Mouse (Mus musculus) ZHBTc4 (cell line): ENCODE results near the gene Relt.
"Not testable (repeated sequence)": the region's sequence is repeated elsewhere in the genome, so short reads cannot be mapped to it uniquely, and the experiment has no call there.

Experiments used
- DNase-seq: peaks from one replicate; pipeline ENCODE4 v3.0.0-alpha.2; 2011; ENCODE audit warnings: low read depth, low spot score

The Relt gene

DNA sequence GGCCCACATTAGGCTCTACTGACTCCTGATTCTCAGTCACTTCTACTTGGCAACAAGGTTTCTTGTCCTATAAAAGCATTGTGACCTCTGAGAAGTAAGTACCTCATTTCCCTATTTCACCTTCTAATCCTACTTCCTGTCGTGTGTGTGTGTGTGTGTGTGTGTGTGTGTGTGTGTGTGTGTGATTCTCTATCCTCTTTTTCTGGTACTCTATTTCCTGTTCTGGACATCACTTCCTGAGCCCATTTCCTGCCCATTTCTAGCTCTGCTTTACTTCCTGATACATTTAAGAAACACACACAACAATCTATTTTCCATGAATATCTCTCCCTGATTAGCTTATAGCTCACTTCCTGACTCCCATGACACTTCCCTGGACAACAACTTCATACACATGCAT lies 12.6 kb upstream of the Relt start:
- DNase-seq, result no peak

DNA sequence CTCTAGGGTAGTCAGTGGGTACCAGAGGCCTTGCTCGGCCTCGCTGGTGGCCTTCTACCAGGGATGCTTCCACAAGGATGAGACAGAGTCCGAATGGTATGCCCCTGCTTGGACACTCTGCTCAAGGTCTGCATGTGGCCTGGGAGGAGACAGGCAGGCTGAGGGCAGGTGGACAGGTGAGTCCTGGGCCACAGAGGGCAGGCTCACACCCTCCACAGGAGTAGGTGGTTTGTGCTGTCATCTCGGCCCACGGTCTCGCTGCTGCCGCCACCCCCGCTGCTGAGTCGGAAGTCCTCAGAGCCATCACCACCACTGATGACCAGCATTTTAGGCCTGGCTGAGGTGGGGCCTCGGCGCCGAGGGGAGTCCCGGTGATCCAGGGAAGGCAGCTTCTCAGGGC lies 10.0 kb upstream of the Relt start:
- no peak for DNase-seq

DNA sequence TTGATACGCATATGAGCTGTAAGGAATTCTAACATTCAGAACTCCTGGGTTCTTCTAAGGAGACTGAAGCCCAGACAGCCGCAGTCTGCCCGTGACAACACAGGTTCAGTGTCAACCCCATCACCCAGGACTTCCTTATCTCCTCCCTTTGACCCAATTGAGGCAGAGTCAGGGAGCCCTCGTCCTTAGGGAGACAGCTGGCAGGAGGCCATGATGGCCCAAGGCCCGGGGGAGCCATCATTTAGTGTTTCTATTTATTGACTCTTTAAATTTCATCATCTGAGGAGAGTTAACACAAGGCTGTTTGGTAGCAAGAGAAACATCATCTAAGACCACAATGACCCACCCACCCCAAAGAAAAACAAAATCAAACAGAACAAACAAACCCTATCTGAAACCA lies 8.6 kb upstream of the Relt start:
- DNase-seq, result no peak

DNA sequence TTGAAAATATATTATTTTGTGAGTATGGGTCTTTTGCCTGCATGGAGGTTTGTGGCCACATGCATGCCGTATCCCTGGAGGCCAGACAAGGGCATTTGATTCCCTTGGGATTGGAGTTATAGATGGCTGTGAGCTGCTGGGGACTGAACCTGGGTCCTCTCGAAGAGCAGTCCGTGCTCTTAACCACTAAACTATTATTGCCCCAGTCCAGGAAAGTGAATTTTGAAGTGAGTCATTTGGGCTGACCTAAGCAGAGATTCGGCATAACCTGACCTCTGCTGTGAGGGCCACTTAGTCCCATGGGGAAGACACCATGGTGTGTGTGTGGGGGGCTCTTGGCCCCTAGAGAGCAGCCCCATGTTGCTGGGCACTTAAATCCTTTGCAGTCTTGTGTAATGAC lies 8.1 kb upstream of the Relt start:
- DNase-seq, result no peak

DNA sequence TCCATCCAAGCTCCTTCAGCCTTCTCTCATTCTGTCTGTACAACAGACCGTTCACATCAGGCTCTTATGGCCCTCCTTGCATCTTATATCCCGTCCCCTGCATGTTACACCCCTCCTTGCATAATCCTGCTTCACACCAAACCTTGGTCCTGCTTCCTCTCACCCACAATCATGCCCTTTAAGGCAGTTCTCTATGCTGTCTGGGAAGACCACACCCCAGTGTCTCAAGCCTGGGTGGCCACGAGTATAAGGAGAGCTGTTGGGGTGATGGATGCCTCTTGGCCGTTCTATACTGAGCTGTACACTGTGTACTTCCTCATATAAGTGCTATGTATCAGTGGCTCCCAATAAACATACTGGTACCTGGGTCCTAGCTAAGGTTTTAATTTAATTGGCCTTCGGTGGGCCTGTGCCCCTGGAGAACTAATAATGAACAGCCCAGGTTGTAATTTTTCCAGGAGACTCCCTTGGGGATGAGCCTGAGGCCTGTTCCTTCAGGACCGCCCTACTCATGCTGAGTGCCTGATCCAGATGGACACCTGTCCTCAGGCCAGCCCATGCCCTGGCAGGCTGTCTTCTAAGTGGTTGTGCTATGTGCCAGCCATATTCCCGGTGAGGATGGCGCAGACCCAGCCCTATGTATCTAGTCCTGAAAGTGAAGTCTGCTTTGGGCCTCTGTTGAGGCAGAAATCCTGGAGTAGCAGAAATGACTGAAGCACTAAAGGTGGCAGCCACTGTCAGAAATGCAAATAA lies 6.8 kb upstream of the Relt start:
- DNase-seq, result no peak

DNA sequence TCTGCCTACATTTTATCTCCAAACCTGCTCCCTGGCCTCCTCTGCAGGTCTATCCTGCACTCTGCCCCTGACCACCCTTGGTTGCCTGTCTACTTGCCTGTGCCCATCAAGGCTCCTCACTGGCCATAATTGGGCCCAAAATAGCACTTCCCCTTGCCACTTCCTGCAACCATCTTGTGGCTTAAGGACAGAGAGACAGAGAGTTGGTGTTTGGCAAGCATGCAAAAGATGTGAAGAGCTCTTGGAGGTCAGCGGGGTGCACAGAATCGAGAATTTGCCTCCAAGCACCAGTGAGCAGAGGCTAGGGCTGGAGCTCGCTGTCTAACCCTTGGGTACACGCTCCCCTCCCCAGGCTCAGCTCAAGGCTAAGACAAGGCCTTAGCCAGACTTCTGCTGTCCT lies 5.3 kb upstream of the Relt start:
- DNase-seq, result no peak

DNA sequence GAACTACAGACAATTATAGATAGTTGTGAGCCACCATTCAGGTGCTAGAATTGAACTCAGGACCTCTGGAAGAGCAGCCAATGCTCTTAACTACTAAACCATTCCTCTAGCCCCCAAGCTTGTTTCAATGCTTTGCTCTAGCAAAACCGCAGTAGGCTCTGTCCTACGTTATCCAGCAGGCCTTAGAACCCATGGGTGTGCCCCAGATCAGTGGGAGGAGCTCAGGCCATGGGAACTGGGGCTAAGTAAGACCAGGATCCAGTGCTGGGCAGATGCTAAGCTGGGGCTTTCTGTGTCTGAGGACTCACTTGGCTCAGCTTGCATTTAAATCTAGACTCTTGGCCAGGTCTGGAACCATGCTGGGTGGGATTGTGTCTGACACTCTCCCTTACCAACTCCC lies 4.3 kb upstream of the Relt start:
- DNase-seq, result peak; percentile 31

DNA sequence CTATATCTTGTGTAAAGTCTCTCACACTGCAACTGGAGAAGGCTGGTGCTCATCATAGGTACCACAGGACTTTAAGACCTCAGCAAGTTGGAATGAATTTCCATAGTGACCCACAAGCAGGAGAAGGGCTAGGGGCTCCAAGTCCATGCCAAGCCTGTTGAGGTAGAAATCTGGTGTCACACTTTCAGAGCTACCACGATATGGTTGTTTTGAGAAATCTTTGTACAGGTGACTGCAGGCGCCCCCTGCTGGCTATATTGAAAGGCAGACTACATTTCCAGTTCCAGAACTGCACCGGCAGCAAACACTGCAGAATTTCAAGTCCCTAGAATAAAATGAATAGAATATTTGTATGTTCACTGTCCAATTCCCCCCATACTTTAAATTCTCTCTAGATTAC lies 3.4 kb upstream of the Relt start:
- DNase-seq, result peak; percentile 81

DNA sequence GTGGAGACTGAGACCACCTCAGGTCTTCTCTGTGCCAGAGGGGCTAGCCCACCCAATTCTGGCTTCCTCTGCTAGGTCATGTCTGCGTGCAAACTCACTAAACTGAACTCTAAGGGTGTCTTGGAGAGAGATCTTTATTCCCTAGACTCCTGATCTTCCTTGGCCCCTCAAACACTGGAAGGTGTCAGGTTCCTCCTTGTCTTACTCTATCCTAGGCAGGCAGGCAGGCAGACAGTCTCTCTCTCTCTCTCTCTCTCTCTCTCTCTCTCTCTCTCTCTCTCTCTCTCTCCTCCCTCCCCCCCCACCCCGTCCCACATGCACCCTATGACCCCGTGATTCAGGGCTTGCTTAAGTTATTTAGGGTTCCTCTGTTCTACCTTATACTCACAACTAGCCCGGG lies 893 bp downstream of the Relt start:
- no peak for DNase-seq

DNA sequence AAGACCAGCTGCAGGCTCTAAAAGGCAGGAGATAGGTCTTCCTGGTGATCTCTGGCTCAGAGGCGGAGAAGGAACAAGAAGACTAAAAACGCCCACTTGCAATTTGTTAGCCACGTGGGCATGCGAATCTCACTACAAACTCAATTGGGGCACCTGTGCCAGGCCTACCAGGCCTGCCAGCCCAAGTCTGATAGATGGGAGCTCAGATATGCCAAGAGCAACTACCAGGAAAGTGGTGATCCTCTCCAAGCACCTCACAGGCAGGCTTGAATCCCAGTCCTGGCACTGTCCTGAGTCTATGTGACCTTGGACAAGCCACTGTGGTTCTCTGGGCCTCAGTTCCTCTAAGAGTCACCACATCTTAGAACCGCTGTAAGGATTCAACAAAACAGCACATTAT lies 2.0 kb downstream of the Relt start:
- no peak for DNase-seq

DNA sequence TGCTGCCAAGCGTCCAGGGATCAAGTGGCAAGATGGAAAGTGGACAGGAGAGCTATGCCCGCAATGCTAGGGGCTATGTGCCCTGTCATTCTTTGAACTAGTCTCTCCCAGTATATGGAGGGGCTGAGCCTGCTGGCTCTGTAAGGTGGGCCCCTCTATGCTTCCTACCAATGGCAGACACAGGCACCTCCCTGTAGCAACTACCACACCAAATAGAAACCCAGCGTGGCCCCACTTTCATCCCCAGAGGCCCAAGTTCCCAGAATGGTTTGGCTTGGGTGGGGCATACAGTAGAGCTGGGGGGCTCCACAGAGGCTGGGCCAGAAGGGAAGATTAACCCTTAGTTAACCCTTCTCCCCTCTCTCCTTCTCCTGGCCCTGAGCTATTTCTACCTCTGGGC lies 2.8 kb downstream of the Relt start:
- no peak for DNase-seq

DNA sequence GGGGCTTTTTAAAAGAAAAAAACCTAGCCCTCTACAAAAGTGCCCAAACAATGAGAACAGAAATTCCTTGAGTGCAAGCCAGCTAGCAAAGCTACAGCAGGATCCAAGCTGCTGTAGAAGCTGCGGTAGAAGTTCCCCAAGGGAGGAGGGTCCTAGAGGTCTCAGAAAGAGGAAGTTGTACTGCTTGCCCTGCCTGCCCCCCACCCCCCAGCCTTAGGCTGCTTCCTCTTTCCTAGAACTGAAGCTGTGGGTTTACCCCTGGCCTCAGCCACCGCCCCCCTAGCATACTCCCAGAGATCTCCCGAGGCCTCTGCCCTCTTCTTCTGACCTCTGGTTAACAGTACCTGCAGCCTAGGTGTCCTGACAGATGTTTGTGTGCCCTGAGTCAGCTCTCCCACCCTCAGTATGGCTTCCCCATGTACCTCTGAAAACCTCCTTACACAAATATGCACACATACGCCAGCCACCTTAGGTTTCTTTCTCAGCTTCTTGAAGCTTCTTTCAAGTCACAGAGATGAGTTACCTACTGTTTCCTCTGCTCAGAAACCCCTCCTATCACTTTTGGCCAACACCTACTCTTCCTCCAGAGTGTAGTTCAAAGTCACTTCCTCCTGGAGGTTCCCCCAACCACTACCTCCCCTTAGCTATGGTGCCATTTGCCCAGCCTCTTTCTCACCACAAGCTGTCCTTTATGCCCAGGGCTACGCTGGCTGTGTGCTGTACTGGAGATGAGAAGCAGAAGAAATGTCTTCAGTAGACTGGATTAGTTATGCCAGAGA lies 7.3 kb downstream of the Relt start:
- DNase-seq, result no peak

DNA sequence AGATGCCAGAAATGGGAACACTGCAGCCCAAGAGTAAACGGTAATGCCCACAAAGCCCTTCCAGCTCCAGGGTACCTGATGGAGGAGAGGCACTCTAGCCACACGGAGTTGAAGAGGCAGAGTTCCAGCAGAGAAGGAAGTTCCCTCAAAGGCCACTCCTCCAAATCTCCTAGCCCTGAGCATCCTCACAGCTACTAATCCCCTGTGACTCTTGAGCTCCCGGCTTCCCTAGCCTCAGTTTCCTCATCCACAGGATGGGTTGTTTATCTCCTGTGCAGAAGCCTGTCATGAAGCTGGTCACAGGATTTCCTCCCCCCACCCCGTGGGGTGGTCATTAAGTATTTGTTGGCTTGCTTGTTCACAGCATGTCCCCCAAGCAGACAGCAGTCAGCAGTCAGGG lies 7.9 kb downstream of the Relt start:
- no peak for DNase-seq

DNA sequence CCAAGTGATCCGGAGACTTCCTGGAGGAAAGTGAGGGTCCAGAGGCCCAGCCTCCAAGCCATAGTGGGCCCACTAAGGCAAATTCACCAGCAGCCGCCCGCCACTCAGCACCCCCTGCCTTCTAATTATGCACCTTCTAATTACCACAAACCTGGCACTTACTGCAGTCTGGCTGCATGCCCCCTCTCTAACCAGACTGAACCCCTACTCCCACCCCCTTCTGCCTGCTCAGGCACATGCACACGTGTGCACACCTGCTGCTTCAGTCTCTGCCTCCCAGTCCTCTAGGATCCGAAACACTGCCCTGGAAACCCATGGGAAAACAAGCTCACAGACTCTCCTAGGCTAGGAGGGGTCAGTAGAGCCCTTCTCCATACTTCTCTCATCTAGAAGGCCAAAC lies 8.4 kb downstream of the Relt start:
- DNase-seq, result no peak

DNA sequence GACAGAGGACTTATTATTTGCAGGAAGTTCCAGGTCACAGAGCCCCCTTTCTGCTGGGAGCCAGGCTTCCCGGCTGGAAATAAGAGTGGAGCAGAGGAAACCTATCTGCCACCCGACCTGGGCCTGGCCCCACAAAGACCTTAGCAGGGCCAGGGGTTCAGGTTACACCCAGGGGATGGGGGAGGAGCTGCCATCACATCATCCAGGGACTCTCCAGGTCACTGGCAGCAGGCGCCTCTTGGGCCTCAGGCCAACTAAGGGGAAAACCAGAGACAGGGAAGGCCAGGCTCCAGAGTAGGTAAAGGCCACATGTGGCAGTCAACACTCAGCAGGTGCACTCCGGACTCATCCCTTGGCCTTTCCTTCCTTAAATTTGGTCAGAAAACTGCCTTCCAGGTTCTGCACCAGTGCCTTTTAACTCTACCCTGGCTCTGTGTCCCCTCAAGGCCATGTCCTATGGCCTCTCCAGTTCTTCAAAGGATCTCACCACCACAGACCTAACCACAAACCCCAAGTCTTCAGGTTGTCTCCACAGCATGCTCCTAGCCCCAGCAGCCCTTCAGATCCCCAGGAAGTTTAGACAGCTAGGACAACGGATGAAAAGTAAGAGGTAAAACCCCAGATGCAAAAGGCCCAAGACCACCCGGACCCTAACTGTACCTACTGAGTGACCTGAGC lies 9.0 kb downstream of the Relt start:
- DNase-seq, result no peak

DNA sequence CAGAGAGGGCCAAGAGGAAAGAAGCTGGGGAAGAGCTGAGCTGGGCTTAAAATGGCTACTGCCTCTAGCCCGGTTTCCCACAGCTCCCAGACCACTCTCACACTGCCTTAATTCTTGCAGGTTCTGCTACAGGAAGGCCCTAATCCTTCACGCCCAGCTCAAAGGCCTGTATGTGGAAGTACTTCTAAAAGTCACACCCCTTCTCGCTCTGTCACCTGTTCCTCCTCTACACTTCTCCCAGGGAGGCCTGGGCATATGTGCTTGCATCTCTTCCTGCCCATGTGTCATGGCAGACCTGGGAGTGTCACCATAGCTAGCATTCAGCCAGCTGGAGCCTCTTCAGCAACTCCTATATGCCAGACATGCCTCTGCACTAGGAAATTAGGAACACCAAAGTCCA lies 9.8 kb downstream of the Relt start:
- DNase-seq, result no peak

DNA sequence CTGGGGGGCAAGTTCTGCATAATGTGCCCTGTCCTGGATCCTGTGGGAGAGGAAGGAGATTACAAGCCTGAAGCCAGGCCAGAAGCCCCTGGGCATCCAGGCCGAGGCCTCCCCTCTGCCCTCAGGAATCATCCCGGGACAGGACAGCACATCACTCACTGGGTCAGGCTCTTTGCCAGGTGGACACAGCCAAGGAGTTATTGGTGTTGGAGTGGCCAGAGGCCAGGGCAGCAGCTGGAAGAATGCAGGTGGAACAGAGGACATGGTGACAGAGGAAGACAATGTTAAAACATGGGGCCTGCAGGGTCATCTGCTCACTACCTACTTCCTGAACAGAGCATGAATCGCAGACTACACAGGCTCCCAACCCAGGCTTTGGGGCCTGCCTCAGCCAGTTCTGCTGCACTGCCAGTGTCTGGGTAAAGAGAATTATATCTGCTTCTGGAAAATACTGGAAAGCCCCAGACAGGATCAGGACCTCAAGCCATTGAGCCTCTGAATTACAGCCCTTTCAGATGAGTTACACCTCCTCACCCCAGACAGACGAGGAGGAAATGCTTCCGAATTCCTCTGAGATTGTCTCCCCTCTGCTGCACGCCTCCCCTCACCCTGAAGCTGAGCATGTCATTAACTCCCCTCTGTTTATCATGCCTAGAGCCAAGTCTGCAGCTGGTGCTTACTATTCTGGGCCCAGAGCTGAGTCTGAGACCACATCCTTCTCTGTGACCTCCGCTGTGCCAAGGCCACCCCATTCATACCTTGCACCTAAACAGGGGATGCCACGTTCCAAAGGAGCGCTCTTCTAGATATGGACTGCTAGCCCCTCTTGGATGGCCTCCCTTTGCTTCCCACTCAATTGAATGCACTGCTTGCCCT lies 11.5 kb downstream of the Relt start:
- DNase-seq, result no peak

DNA sequence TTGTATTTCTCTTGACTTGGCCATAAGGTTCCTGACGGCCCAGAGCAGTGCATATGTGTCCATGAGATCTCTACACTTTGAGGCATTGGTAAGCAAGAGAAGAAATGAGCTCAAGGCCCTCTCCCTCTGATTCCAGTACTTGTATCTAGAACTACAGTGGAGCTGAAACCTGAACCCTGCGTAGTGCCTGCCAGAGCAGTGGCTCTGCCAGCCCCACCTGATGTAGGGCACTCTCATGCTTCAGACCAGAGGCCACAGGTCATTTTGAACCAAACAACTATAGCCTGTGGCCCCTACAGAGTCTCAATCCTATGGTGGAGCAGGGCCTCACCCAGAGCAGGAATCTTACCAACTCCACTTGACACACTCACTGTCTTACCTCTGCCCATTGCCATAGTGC lies 13.7 kb downstream of the Relt start:
- DNase-seq, result no peak

DNA sequence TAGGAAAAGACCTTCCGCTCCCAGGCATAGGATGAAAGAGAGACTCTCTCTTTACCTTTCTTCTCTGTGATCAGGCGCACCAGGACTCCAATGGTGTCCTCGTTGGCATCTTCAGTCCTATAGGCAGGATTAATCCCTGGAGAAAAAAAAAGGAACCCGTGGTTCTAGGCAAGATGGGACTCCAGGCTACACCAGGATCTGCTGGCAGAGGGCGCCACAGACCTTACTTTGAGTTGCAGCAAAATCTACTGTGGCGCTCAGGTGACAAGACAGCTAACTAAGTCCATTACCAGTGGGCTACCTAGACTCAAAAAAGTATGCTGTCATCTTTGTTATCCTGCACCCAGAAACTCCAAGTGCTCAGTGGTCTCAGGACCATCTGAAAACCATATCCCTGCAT lies 14.5 kb downstream of the Relt start:
- peak; percentile 83 for DNase-seq

DNA sequence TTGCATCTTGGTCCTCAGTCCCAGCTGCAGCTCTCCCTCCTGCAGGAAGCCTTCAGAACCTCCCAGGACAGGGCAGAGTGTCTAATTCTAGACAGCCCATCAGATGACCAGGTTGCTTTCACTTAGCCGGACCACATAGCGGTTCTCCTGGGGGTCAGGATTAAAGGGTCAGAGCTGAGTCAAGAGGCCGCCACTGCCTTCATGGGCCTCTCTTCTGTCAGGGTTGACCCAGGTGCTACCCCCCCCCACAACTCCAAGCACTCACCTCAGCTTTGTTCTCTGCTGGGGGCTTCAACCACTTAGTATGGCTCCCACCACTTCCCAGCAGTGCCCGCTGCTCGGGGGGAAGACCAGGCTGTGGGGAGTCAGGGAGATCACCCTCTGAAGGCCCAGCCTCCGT lies 16.1 kb downstream of the Relt start:
- no peak for DNase-seq

DNA sequence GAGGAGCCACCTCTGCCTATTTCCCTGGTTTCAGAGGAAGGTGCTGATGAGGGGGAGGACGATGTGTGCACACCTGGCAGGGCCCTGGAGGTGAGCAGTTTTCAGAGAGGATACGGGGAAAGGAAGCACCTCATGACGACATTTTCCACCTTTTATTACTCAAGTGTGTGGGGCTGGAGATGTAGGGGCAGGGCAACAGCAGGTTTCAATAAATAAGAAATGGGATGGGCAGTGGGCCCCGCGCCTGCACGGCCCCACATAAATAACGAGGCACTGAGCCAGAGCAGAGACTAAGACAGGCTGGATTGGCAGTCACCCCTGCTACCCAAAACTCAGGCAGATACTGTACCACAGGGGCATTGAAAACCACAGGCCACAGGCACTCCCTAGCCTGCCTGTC lies 17.2 kb downstream of the Relt start:
- DNase-seq, result not testable (repeated sequence)

DNA sequence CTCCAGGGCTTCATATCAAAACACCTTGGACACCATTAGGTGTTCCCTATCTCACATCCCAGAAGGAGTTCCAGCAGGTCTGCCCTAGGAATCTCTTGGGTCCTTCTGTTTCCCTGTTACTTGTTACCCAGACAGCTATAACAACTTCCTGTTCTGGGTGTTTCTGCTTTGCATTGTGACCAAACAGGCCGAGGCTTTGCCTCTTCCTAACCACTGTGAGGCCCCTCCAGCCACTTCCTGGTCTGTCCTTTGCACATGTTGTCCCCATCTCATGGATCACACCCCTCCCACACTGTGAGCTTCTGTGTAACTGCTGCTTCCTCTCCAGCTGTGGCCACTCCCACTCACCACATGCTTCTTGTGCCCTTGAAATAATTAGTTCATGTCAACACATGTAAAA lies 17.8 kb downstream of the Relt start:
- DNase-seq, result no peak
